Mouse (Mus musculus): ENCODE data around the gene Thsd4.

GRCm38 (mm10) chr9:60313661-60314060, 208.2 kb downstream of the Thsd4 start:
- TF ChIP-seq POLR2A (IDR thresholded peaks at IDR 0.05; ENCODE audit: extremely low read depth, insufficient read depth, low read length) (no peak), CTCF (IDR thresholded peaks at IDR 0.05; ENCODE audit: low read depth, low read length) (no peak)
